Mouse (Mus musculus): ENCODE data around the gene Hoxd9. TPM values are rescaled to one million over a fixed set of nuclear protein-coding genes. Genes with fewer than 3 reads are reported as not detected.
A peak's percentile ranks its signal among the peaks of the same experiment; 100 is the strongest.

Hoxd9 gene
- 0.07 TPM in 1 of 2 replicates, not detected in the other for polyA plus RNA-seq (2015; fragmentation: Nextera tagmentation; extraction: Ambion mirVana)

DNA sequence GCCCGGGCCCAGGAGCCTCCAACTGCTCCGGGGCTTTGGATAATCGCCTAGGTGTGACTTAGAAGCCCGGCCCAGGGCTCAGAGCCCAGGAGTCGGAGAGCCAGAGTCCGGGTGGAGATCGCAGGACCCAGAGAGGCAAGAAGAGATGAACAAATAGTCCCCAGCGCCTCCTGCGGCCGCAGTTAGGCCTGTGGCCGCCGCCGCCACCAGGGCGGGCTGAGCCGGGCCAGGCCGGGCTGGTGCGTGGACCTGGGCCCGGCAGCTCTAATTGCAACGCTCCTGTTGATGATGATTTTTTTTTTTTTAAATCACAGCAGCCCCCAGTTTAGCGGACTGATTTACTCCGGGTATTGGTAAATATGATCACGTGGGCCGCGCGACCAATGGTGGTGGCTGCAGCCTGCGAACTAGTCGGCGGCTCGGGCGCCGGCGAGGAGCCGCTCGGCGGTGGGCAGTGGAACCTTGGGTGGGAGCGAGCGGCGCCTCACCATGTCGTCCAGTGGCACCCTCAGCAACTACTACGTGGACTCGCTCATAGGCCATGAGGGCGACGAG, at the start of gene Hoxd9:
Gene Hoxd9 (plus strand): TSS at position 161 of the 555 bp plus-strand sequence.
- H3K4me2 ChIP-seq (ENCODE audit: low read length): peak within 1 kb of the TSS; percentile 53
- H3K4me1 ChIP-seq (ENCODE audit: control insufficient read depth, insufficient read depth, low read depth, low read length): peaks cover 10% of the 10 kb centered on the region; the same call in 1 of the 2 replicates
- H3K4me3 ChIP-seq (ENCODE audit: low read length): peak within 1 kb of the TSS; percentile 29
- no peak within 1 kb of the TSS for H3K9ac ChIP-seq (ENCODE audit: low read depth, low read length)
- peak; percentile 64; the same call in 1 of the 2 replicates for ATAC-seq
- WGBS: under 1% methylated on average over 43 of the region's 43 CpGs
- H3K27ac ChIP-seq (ENCODE audit: low read depth, low read length): no peak within 1 kb of the TSS
- H3K36me3 ChIP-seq (ENCODE audit: control insufficient read depth, insufficient read depth, low read length): no peaks in the 10 kb centered on the region
- no peaks in the 10 kb centered on the region; the same call in 1 of the 2 replicates for H3K9me3 ChIP-seq (ENCODE audit: control insufficient read depth, low read length)
- peaks cover 59% of the 10 kb centered on the region for H3K27me3 ChIP-seq (replicated peaks; ENCODE audit: control insufficient read depth, insufficient read depth, low read length)

DNA sequence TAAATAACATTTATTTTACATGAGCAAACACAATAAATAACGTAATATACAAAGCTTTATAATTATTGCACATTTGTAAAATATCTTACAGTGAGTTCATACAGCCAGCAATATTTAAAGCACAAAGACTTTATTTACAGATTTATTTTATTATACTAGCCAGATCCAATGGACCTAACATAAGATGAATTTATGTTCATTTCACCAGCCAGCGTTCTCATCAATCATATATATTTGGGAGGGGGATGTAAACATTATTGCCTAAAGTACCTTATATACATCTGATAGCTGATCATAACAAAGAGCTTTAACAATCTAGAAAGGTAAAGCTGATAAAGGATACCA, 44.6 kb upstream of the Hoxd9 start:
- H3K4me1 ChIP-seq (ENCODE audit: control insufficient read depth, insufficient read depth, low read depth, low read length): peaks cover 6% of the 10 kb centered on the region
- no peaks in the 10 kb centered on the region for H3K36me3 ChIP-seq (ENCODE audit: control insufficient read depth, insufficient read depth, low read length)
- peaks cover 51% of the 10 kb centered on the region for H3K27me3 ChIP-seq (replicated peaks; ENCODE audit: control insufficient read depth, insufficient read depth, low read length)
- no peak for ATAC-seq
- no peak overlapping the region for H3K4me3 ChIP-seq (ENCODE audit: low read length)
- H3K9me3 ChIP-seq (ENCODE audit: control insufficient read depth, low read length): no peaks in the 10 kb centered on the region; the same call in 1 of the 2 replicates
- H3K9ac ChIP-seq (ENCODE audit: low read depth, low read length): no peak overlapping the region
- 36% methylated on average over 2 of the region's 2 CpGs for WGBS
- H3K27ac ChIP-seq (ENCODE audit: low read depth, low read length): no peak overlapping the region
- no peak overlapping the region for H3K4me2 ChIP-seq (ENCODE audit: low read length)

DNA sequence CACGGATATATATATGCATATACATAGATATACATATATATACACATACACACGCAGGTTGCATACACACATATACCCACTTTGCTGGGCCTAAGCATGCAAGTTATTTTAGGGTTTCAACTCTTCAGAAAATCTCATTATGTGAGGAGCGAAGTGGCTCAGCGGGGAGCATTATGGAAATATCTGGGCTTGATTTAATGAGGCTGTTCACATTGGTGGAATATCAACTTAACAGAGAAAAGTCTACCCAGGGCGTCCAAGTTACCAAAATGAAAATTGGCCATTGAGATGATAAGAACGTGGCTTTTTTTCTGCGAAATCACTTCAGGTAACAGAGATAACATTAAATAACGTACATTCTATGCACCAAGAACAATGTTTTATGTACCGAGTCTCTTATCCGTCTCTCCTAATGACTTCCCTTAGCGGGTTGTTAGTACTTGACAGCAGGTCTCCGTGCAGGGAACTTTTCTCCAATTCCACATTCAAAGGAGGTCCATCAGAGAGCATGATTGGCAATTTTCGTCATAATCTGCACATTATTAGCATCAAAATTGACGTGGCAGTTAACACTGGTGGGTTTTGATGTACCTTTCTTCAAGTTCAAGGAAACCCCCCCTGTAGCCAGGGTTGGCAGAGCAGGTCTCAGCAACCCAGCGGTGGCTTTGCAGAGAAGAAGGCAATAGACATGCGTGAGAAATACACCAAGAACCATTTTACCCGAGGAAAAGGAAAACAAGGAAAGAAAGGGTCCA, 43.6 kb upstream of the Hoxd9 start:
- no peak overlapping the region for H3K4me2 ChIP-seq (ENCODE audit: low read length)

DNA sequence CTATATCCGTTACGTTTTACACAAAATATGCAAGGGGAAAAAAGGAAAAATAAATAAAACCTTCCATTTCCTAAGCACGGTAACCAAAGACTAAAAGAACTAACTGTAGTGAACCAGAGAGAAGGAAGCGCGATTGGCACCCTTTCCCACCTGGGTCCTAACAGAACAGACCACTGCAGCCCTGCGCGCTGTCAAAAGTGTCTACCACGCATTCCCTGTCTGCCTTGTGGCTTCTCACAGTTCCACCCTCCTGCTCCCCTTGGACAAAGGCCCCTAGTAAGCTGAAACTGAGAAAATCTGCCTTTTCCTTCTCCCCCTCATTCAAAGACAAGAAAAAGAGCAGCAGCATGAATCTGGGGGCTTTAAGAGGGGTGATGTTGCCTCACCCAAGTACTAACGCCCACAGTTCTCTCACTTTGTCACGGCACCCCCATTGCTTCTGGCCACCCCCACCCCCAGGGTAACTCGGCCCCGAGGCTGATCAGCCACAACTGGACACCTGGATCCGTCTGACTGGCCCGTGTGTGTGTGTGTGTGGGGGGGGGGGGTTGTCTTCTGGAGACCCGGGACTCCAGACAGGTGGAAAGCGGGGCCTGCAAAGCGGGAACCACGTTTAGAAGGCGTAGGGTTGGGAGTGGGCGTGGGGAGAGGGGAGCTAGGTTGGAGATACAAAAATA, 42.6 kb upstream of the Hoxd9 start:
- Histone ChIP-seq H3K27me3 (replicated peaks; ENCODE audit: control insufficient read depth, insufficient read depth, low read length) (peaks cover 50% of the 10 kb centered on the region), H3K4me2 (ENCODE audit: low read length) (no peak overlapping the region), H3K36me3 (ENCODE audit: control insufficient read depth, insufficient read depth, low read length) (no peaks in the 10 kb centered on the region), H3K4me1 (ENCODE audit: control insufficient read depth, insufficient read depth, low read depth, low read length) (peaks cover 6% of the 10 kb centered on the region), H3K4me3 (ENCODE audit: low read length) (no peak overlapping the region; the same call in 1 of the 2 replicates), H3K27ac (ENCODE audit: low read depth, low read length) (no peak overlapping the region), H3K9me3 (ENCODE audit: control insufficient read depth, low read length) (no peaks in the 10 kb centered on the region; the same call in 1 of the 2 replicates), H3K9ac (ENCODE audit: low read depth, low read length) (no peak overlapping the region)
- whole genome bisulfite sequencing: 7% methylated on average over 20 of the region's 20 CpGs
- no peak for ATAC-seq

More for the DNA sequence above, 43.6 kb upstream of the Hoxd9 start:
- Histone ChIP-seq H3K9ac (ENCODE audit: low read depth, low read length) (no peak overlapping the region), H3K4me1 (ENCODE audit: control insufficient read depth, insufficient read depth, low read depth, low read length) (peaks cover 6% of the 10 kb centered on the region), H3K36me3 (ENCODE audit: control insufficient read depth, insufficient read depth, low read length) (no peaks in the 10 kb centered on the region), H3K9me3 (ENCODE audit: control insufficient read depth, low read length) (no peaks in the 10 kb centered on the region; the same call in 1 of the 2 replicates), H3K4me3 (ENCODE audit: low read length) (no peak overlapping the region), H3K27me3 (replicated peaks; ENCODE audit: control insufficient read depth, insufficient read depth, low read length) (peaks cover 46% of the 10 kb centered on the region), H3K27ac (ENCODE audit: low read depth, low read length) (no peak overlapping the region)
- ATAC-seq: no peak
- 13% methylated on average over 17 of the region's 17 CpGs for WGBS

DNA sequence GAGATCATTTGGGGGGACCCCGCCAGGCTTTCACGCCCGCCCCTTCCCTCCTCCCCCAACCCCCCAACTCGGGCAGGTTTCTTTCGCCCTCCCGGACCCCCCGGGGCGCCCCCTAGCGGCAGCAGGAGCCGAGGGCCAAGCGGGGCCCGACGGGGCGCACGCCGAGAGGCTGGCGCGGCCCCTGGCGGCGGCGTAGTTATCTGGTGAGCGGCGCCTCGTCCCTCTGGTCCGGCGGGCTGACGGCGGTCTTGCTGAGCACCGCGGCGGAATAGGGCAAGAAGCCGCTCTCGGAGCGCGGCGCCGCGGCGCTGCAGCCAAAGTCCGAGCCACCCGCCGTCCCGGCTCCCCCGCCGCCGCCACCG, 42.1 kb upstream of the Hoxd9 start:
- ATAC-seq: no peak
- Histone ChIP-seq H3K4me3 (ENCODE audit: low read length) (peak overlapping the region; percentile 37), H3K4me1 (ENCODE audit: control insufficient read depth, insufficient read depth, low read depth, low read length) (peaks cover 6% of the 10 kb centered on the region), H3K27me3 (replicated peaks; ENCODE audit: control insufficient read depth, insufficient read depth, low read length) (peaks cover 45% of the 10 kb centered on the region), H3K27ac (ENCODE audit: low read depth, low read length) (no peak overlapping the region), H3K9ac (ENCODE audit: low read depth, low read length) (no peak overlapping the region; the same call in 1 of the 2 replicates), H3K36me3 (ENCODE audit: control insufficient read depth, insufficient read depth, low read length) (no peaks in the 10 kb centered on the region), H3K4me2 (ENCODE audit: low read length) (peak overlapping the region; percentile 59), H3K9me3 (ENCODE audit: control insufficient read depth, low read length) (no peaks in the 10 kb centered on the region; the same call in 1 of the 2 replicates)
- WGBS: 0% methylated on average over 34 of the region's 47 CpGs

DNA sequence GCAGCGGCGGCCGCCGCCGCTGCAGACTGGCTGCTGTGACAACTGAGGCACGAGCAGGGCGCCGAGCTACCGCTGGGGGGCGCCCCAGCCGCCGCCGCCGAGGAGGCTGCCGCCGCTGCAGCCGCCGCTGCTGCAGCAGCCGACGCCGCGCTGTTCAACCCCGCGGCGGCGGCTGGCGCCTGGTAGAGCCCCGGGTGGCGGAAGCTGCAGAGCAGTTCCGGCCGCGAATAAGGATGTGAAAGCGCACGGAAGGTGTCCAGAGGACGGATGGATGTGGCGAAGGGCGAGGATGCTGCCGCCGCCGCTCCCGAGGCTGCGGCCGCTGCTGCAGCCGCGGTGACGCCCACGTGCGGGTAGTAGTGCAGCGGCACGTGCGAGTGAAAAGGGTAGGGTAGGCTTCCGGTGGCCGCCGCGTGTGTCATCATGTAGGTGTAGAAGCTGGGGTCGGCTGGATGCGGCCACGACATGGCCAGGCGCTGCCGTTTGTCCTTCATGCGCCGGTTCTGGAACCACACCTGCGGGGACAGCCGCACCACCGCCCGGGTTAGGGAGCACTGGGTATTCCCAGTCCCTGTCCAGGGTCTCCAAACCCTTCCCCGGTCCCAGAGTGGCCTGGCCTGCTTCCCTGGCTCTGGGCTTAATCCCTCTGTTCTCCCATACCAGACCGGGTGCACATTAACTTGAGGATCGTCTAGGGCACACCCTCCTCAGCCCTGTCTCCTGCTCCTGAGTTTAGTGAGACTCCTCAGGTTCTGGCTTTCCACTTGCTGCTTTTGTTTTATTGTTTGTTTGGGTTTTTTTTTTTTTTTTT, 41.5 kb upstream of the Hoxd9 start:
- ATAC-seq: no peak
- WGBS: under 1% methylated on average over 38 of the region's 69 CpGs
- Histone ChIP-seq H3K27me3 (replicated peaks; ENCODE audit: control insufficient read depth, insufficient read depth, low read length) (peaks cover 47% of the 10 kb centered on the region), H3K4me2 (ENCODE audit: low read length) (peak overlapping the region; percentile 59), H3K36me3 (ENCODE audit: control insufficient read depth, insufficient read depth, low read length) (no peaks in the 10 kb centered on the region), H3K27ac (ENCODE audit: low read depth, low read length) (no peak overlapping the region), H3K9ac (ENCODE audit: low read depth, low read length) (peak overlapping the region; percentile 48), H3K4me1 (ENCODE audit: control insufficient read depth, insufficient read depth, low read depth, low read length) (peaks cover 6% of the 10 kb centered on the region), H3K4me3 (ENCODE audit: low read length) (peak overlapping the region; percentile 37), H3K9me3 (ENCODE audit: control insufficient read depth, low read length) (no peaks in the 10 kb centered on the region; the same call in 1 of the 2 replicates)

DNA sequence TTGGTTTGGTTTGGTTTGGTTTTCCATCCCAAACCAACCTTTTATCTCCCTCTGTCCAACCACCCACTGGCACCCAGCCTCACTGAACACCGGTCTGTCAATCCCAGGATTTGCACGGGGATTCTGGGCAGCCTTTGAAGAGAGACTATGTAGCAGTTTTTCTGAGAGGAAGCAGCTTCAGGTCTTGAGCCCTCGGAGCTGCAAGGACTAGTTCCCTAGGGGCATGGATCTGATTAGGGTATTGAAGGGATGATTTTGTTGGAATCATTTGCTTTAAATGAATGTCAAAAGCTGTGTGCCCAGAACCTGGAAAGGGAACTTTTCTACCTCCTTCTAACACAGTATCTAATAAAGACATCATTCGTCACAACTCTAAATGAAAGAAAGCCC, 40.9 kb upstream of the Hoxd9 start:
- Histone ChIP-seq H3K4me2 (ENCODE audit: low read length) (no peak overlapping the region), H3K4me1 (ENCODE audit: control insufficient read depth, insufficient read depth, low read depth, low read length) (peaks cover 6% of the 10 kb centered on the region), H3K4me3 (ENCODE audit: low read length) (no peak overlapping the region), H3K9me3 (ENCODE audit: control insufficient read depth, low read length) (no peaks in the 10 kb centered on the region; the same call in 1 of the 2 replicates), H3K36me3 (ENCODE audit: control insufficient read depth, insufficient read depth, low read length) (no peaks in the 10 kb centered on the region), H3K27ac (ENCODE audit: low read depth, low read length) (no peak overlapping the region), H3K27me3 (replicated peaks; ENCODE audit: control insufficient read depth, insufficient read depth, low read length) (peaks cover 50% of the 10 kb centered on the region), H3K9ac (ENCODE audit: low read depth, low read length) (no peak overlapping the region)
- no peak for ATAC-seq
- 8% methylated on average over 4 of the region's 4 CpGs for WGBS

DNA sequence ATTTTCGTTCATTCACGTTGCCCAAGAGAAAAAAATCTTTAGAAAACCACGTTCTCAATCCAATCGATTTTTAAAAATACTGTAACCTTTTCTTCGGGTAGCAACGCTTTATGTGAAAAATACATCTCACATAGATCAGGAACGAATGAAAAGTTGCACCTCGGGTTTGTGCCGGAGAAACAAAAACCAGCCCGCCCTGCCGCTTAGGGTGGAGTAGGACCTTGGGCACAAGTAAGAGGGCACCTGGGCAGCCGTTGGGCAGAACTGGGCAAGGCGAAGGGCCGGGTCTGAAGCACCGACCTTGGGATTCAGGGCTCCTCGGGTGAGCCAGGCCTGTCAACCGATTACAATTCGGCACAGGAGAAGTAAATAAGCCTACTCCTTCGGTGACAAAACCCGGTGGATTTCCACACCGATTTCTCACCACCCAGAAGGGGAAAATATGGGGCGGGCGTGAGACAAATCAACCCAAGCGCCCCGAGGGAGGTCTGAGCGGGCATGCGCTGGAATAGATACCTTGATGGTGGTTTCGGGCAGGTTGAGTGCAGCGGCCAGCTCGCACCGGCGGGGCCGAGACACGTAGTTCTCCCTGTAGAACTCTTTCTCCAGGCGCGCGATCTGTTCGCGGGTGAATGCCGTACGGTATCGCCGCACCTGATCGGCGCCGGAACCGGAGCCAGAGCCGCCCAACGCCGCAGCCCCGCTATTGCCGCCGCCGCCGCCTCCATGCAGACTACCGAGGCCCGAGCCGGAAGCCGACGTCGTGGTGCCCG, 40.1 kb upstream of the Hoxd9 start:
- peaks cover 48% of the 10 kb centered on the region for H3K27me3 ChIP-seq (replicated peaks; ENCODE audit: control insufficient read depth, insufficient read depth, low read length)
- peaks cover 6% of the 10 kb centered on the region for H3K4me1 ChIP-seq (ENCODE audit: control insufficient read depth, insufficient read depth, low read depth, low read length)
- WGBS: 3% methylated on average over 59 of the region's 62 CpGs
- H3K9ac ChIP-seq (ENCODE audit: low read depth, low read length): no peak overlapping the region
- H3K27ac ChIP-seq (ENCODE audit: low read depth, low read length): no peak overlapping the region
- H3K9me3 ChIP-seq (ENCODE audit: control insufficient read depth, low read length): no peaks in the 10 kb centered on the region; the same call in 1 of the 2 replicates
- H3K4me3 ChIP-seq (ENCODE audit: low read length): peak overlapping the region; percentile 14
- ATAC-seq: no peak
- no peaks in the 10 kb centered on the region for H3K36me3 ChIP-seq (ENCODE audit: control insufficient read depth, insufficient read depth, low read length)
- no peak overlapping the region for H3K4me2 ChIP-seq (ENCODE audit: low read length)

Data from hindbrain, embryonic 16.5 days (tissue).